ENCODE assay signal across 10 mouse cellular contexts in genomic region chrX:143066320-143067114, GRCm38 (mm10). TPM values are rescaled to one million over a fixed set of nuclear protein-coding genes. Genes with fewer than 3 reads are reported as not detected.
DNase-seq lines count a peak whose midpoint lies in the region; ATAC-seq lines count a peak whose summit lies in the region.
"Had no signal": no experiment of that assay in that cellular context is flagged by ENCODE, and none has a peak within 500 bp of the region (broad histone marks: within the 10 kb centered on the region; RNA-seq: fewer than 3 reads in every experiment).

No protein-coding gene starts in this region.

- DNase-seq in hindbrain, embryonic 11.5 days (ENCODE audit: low spot score) = no peak
- DNase-seq in Muller cell, postnatal 12 days (ENCODE audit: inconsistent ontology term) = peak; percentile 33
- peak; percentile 26 for DNase-seq in adrenal gland, postnatal 25 days
- DNase-seq in gastrocnemius, postnatal 14 days = peak; percentile 42
- no peak for DNase-seq in urinary bladder, postnatal 4 days (ENCODE audit: low spot score in 2 of 2)
- no peak for DNase-seq in kidney, postnatal 4 days

- peak; percentile 44; the same call in 1 of the 2 replicates for ATAC-seq in hindbrain, embryonic 12.5 days (ENCODE audit: low FRiP score)
- ATAC-seq in hindbrain, embryonic 11.5 days (ENCODE audit: low FRiP score) = no peak
- ATAC-seq in megakaryocyte progenitor cell, adult 5-6 weeks (replicated peaks; ENCODE audit: poor library complexity) = no peak

- no peaks in the 10 kb centered on the region for H3K9me3 ChIP-seq in hindbrain, embryonic 12.5 days (replicated peaks)
- H3K9me3 ChIP-seq in hindbrain, embryonic 11.5 days (ENCODE audit: control insufficient read depth, low read length) = no peaks in the 10 kb centered on the region
- H3K9me3 ChIP-seq: kidney, embryonic 15.5 days had no signal

- no peak overlapping the region for H3K4me3 ChIP-seq in hindbrain, embryonic 12.5 days
- H3K4me3 ChIP-seq in hindbrain, embryonic 11.5 days (ENCODE audit: low read depth, low read length) = no peak overlapping the region
- H3K4me3 ChIP-seq: kidney, embryonic 15.5 days had no signal

- no peaks in the 10 kb centered on the region for H3K4me1 ChIP-seq in hindbrain, embryonic 12.5 days
- no peaks in the 10 kb centered on the region for H3K4me1 ChIP-seq in hindbrain, embryonic 11.5 days (replicated peaks; ENCODE audit: control insufficient read depth, insufficient read depth, low read length)

- H3K27me3 ChIP-seq in hindbrain, embryonic 12.5 days = peaks cover 9% of the 10 kb centered on the region; the same call in 1 of the 2 replicates
- no peaks in the 10 kb centered on the region for H3K27me3 ChIP-seq in hindbrain, embryonic 11.5 days (ENCODE audit: control insufficient read depth, insufficient read depth, low read length)

- intact Hi-C loops in gastrocnemius, postnatal 14 days (cut with DNase I; ENCODE audit: low total_unique reads) = no loop called here

- no peak overlapping the region for H3K9ac ChIP-seq in hindbrain, embryonic 12.5 days
- H3K9ac ChIP-seq in hindbrain, embryonic 11.5 days (ENCODE audit: low read depth, low read length) = no peak overlapping the region
- H3K9ac ChIP-seq: kidney, embryonic 15.5 days; liver, embryonic 14.5 days had no signal

- no peak overlapping the region for H3K4me2 ChIP-seq in hindbrain, embryonic 12.5 days (replicated peaks)
- no peak overlapping the region for H3K4me2 ChIP-seq in hindbrain, embryonic 11.5 days (replicated peaks; ENCODE audit: low read depth, low read length)
- H3K4me2 ChIP-seq: kidney, embryonic 15.5 days had no signal

- H3K36me3 ChIP-seq in hindbrain, embryonic 12.5 days = no peaks in the 10 kb centered on the region
- H3K36me3 ChIP-seq in hindbrain, embryonic 11.5 days (ENCODE audit: control insufficient read depth, insufficient read depth, low read length) = no peaks in the 10 kb centered on the region
- H3K36me3 ChIP-seq: kidney, embryonic 15.5 days had no signal

- H3K27ac ChIP-seq in hindbrain, embryonic 12.5 days = no peak overlapping the region
- H3K27ac ChIP-seq in hindbrain, embryonic 11.5 days (ENCODE audit: low read depth, low read length) = no peak overlapping the region
- H3K27ac ChIP-seq: kidney, embryonic 15.5 days; liver, embryonic 14.5 days had no signal

- WGBS in hindbrain, embryonic 12.5 days = 51% methylated on average over 17 of the region's 17 CpGs
- 51% methylated on average over 17 of the region's 17 CpGs for WGBS in hindbrain, embryonic 11.5 days

RNA-seq across cellular contexts. Expression of gene Rtl9, which starts 32.9 kb away (rescaled TPM):
- polyA plus RNA-seq in hindbrain, embryonic 12.5 days (2016; fragmentation: Nextera tagmentation; extraction: Ambion mirVana) = 0.27 and 0.29 TPM in 2 replicates
- 0.14 and 0.62 TPM in 2 replicates for polyA plus RNA-seq in hindbrain, embryonic 11.5 days (2014; fragmentation: Nextera tagmentation; extraction: Ambion mirVana)
- not detected in 2 replicates for total RNA-seq in adrenal gland, postnatal 25 days (2021)
- total RNA-seq in gastrocnemius, postnatal 14 days (2021) = under 1 TPM; 0.35 to 0.37 TPM
- not detected in 2 replicates for total RNA-seq in megakaryocyte progenitor cell, adult 5-6 weeks (2015)
- not detected in 2 replicates for total RNA-seq in megakaryocyte progenitor cell, adult 5-6 weeks (2017)

Comparison
In these comparisons a context has a peak if more than half of its experiments do, and no peak if none do; other contexts are left out.
1. DNase-seq: peak in Muller cell, postnatal 12 days (single experiment), adrenal gland, postnatal 25 days (single experiment) and gastrocnemius, postnatal 14 days (single experiment); none in hindbrain, embryonic 11.5 days (single experiment), urinary bladder, postnatal 4 days (0 of 2) and kidney, postnatal 4 days (0 of 2).